Mouse (Mus musculus) neural tube, embryonic 14.5 days (tissue): ENCODE data around the gene Hs1bp3. TPM values are rescaled to one million over a fixed set of nuclear protein-coding genes. Genes with fewer than 3 reads are reported as not detected.

Experiments used
- ATAC-seq: fragments of 200-750 bp; cut with Nextera tagmentation; 2 replicates; pipeline ENCODE4 v1.8.0; 2017; ENCODE audit warnings: low read depth, mild to moderate bottlenecking, moderate TSS enrichment, moderate library complexity
- H3K27ac ChIP-seq: fragments of 300-500 bp; sonication (generic); 2 replicates; pipeline ENCODE4 v1.5.1; 2014; ENCODE audit warnings: low read depth, mild to moderate bottlenecking, control low read depth, low read length, moderate library complexity, mixed read lengths
- H3K27me3 ChIP-seq: fragments of 300-500 bp; sonication (generic); 2 replicates; pipeline ENCODE4 v1.6.1; 2014; ENCODE audit warnings: low read length; ENCODE audit not compliant: control insufficient read depth, insufficient read depth
- H3K36me3 ChIP-seq: fragments of 300-500 bp; sonication (generic); 2 replicates; pipeline ENCODE4 v1.6.1; 2014; ENCODE audit warnings: low read length, mixed read lengths; ENCODE audit not compliant: control insufficient read depth, insufficient read depth
- H3K4me1 ChIP-seq: fragments of 300-500 bp; sonication (generic); 2 replicates; pipeline ENCODE4 v1.6.1; 2014; ENCODE audit warnings: low read length; ENCODE audit not compliant: control insufficient read depth, insufficient read depth
- H3K4me2 ChIP-seq: fragments of 300-500 bp; sonication (generic); 2 replicates; pipeline ENCODE4 v1.6.1; 2014; ENCODE audit warnings: mild to moderate bottlenecking, low read depth, low read length, control low read depth
- H3K4me3 ChIP-seq: fragments of 300-500 bp; sonication (generic); 2 replicates; pipeline ENCODE4 v1.5.1; 2014; ENCODE audit warnings: low read depth, low read length, control low read depth, mixed read lengths
- H3K9ac ChIP-seq: fragments of 300-500 bp; sonication (generic); replicated peaks from 2 replicates; pipeline ENCODE4 v1.6.1; 2014; ENCODE audit warnings: low read depth, mild to moderate bottlenecking, control low read depth, low read length, mixed read lengths
- H3K9me3 ChIP-seq: fragments of 300-500 bp; sonication (generic); 2 replicates; pipeline ENCODE4 v1.6.1; 2016; ENCODE audit warnings: low read length; ENCODE audit not compliant: control insufficient read depth
- WGBS: fragments of 180-500 bp; shearing (Covaris S2); extraction: QIAGEN DNeasy Blood & Tissue Kit; methylation state at CpG from one replicate; pipeline ENCODE4 v1.1.7; 2014; 5-methylcytosine and 5-hydroxymethylcytosine counted together
- polyA plus RNA-seq: library from polyadenylated mRNA; unstranded; fragments of >200 nt; fragmentation: Nextera tagmentation; extraction: Ambion mirVana; gene quantifications from 2 replicates; pipeline ENCODE4 v1.2.1, GENCODE M21; 2014

Gene Hs1bp3
- polyA plus RNA-seq, 1 experiment from 2014 or later = 6.2 TPM

DNA sequence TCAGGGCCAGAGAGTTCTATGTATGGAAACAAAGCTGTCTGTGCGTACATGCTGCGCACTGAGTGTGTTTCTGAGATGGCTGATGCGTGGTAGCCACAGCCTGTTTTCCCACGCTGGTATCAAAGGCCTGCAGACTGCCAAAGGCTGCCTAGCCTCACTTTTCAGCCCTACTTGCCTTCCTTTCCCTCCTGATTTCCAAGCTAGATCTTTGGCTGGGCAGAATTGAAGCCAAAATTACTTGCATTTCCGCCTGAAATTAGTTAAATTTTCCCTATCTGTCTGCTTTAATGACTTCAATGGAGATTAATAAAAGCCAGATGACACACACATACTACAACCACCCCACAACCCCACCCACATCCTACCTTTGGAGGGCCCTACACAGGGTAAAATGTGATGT, 12.7 kb upstream of the Hs1bp3 start:
- Histone ChIP-seq H3K36me3 (no peaks in the 10 kb centered on the region), H3K4me1 (peaks cover 11% of the 10 kb centered on the region; the same call in 1 of the 2 replicates), H3K4me3 (no peak overlapping the region), H3K4me2 (no peak overlapping the region), H3K9me3 (no peaks in the 10 kb centered on the region), H3K27ac (no peak overlapping the region), H3K27me3 (peaks cover 69% of the 10 kb centered on the region), H3K9ac (no peak overlapping the region)
- no peak for ATAC-seq
- WGBS = 20% methylated on average over 5 of the region's 5 CpGs

DNA sequence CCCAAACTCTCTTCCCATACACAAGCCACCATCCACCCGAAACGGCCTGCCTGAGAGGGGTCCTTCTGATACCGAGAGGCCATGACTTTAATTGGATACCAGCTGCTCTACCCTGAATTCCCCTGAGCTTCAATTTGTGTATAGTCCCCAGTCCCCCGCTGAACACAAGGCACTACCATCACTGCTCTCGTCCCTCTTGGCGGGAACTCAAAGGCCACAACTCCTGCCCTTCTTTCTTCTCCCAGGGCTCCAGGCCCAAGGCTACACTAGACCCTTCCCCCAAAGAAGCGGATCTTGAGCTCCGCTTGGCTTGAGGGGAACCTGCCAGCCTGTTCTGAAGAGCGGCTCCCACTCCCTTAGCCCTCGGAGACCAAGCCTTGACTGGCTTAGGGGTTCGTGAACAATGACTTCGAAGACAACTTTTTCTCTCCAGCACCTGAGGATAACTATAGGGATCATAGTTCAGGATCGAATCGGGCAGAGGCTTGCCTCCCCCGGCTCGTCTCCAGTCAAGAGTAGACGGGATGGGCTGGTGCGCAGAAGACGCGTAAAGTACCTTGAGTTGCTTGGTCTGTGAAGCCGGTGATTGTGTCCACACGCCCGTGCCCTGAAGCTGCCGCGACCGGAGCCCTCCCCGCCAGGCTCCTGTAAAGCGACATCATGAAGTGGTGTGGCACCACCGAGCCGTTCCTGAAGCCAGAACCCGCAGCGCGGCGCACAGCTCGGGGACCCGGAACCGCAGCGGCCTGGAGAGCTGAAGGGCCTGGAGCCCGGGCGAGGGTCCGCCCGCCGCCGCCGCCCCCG, 12.0 kb upstream of the Hs1bp3 start:
- Histone ChIP-seq H3K27ac (no peak overlapping the region), H3K4me2 (peak overlapping the region; percentile 59), H3K27me3 (peaks cover 64% of the 10 kb centered on the region), H3K4me3 (peak overlapping the region; percentile 31), H3K36me3 (no peaks in the 10 kb centered on the region), H3K4me1 (peaks cover 11% of the 10 kb centered on the region; the same call in 1 of the 2 replicates), H3K9me3 (no peaks in the 10 kb centered on the region), H3K9ac (0 out of 2 replicates have a peak overlapping the region, but pooled peaks have one; percentile 28)
- WGBS = 2% methylated on average over 45 of the region's 46 CpGs
- ATAC-seq = 0 out of 2 replicates have a peak, but pooled peaks have one; percentile 6

DNA sequence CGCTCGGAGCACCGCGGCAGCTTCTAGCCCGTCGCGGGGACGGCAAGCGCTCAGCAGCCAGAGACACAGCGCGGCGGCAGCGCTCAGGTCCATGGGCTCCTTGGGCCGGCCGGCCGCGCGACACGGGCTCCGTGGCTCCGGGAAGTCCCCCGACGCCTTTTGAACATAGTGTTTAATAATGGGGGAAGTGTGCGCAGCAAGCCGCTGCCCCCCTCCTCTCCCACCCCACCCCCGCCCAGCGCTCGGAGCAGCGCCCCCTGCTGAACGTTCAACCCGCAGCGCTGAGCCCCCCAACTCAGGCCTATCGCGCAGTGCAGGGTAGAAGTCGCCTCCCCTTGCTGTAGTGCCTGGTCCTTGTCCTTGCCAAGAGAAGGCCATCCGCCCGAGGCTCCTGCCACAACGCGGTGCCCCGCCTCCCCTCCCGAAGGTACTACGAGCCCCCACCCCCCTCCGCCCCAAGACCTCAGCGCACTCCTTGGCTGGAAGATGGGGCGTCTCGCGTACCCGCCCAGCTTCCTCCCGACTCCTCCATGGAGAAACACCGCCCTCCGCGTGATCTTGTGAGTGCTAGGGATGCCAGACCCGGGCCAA, 11.3 kb upstream of the Hs1bp3 start, which contains the start of gene Gdf7:
Gene Gdf7, minus strand, starts transcription at position 114 of the 591 bp plus-strand sequence.
- peak within 1 kb of the TSS; percentile 59 for H3K4me2 ChIP-seq
- peak; percentile 41; the same call in 1 of the 2 replicates for ATAC-seq
- no peaks in the 10 kb centered on the region for H3K36me3 ChIP-seq
- H3K27me3 ChIP-seq = peaks cover 59% of the 10 kb centered on the region
- peaks cover 11% of the 10 kb centered on the region; the same call in 1 of the 2 replicates for H3K4me1 ChIP-seq
- under 1% methylated on average over 44 of the region's 53 CpGs for WGBS
- no peaks in the 10 kb centered on the region for H3K9me3 ChIP-seq
- H3K27ac ChIP-seq = no peak within 1 kb of the TSS
- 0 out of 2 replicates have a peak within 1 kb of the TSS, but pooled peaks have one; percentile 28 for H3K9ac ChIP-seq
- peak within 1 kb of the TSS; percentile 31 for H3K4me3 ChIP-seq

DNA sequence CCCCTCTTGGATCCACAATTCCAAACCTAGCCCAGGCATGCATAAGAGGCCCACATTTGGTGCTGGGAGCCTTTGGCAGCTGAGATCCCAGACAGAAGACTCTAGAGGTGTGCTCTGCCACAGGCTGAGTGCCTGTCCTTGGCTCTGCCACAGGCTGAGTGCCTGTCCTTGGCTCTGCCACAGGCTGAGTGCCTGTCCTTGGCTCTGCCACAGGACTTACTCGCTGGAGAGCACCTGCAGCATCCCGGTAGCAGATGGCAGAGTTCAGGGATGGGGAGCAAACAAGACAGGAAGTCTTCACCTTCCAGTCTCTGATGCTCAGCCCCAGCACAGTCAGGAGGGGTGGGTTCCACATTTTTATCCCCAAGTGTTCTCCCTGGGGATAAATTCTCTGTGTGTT, 8.0 kb upstream of the Hs1bp3 start:
- Histone ChIP-seq H3K27ac (no peak overlapping the region), H3K9ac (no peak overlapping the region), H3K4me3 (no peak overlapping the region), H3K4me1 (peaks cover 8% of the 10 kb centered on the region; the same call in 1 of the 2 replicates), H3K4me2 (no peak overlapping the region), H3K36me3 (no peaks in the 10 kb centered on the region), H3K27me3 (peaks cover 37% of the 10 kb centered on the region), H3K9me3 (no peaks in the 10 kb centered on the region)
- WGBS = 48% methylated on average over 2 of the region's 2 CpGs
- ATAC-seq = no peak

DNA sequence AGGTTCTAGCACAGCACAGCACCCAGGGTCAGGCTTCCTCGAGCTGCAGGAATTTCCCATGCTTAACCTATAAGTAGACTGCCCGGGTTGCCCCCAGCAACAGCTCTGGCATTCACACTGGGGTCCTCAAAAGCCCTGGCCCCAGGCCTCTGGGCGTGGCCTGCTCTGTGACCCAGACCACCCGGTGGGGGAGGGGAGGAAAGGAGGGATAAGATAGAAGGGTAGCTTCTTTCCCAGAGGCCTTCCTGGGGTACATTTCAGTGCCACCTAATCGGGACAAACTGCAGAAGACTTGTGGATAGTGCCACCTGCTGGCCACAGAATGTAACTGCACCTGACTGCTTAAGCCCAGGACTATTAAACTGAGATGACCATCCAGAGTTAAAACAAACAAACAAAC, 6.8 kb upstream of the Hs1bp3 start:
- H3K9me3 ChIP-seq = no peaks in the 10 kb centered on the region
- H3K36me3 ChIP-seq = no peaks in the 10 kb centered on the region
- no peak overlapping the region for H3K9ac ChIP-seq
- ATAC-seq = peak; percentile 50; the same call in 1 of the 2 replicates
- H3K4me3 ChIP-seq = no peak overlapping the region
- H3K4me1 ChIP-seq = peaks cover 5% of the 10 kb centered on the region; the same call in 1 of the 2 replicates
- peaks cover 26% of the 10 kb centered on the region for H3K27me3 ChIP-seq
- whole genome bisulfite sequencing = 4% methylated on average over 5 of the region's 5 CpGs
- H3K27ac ChIP-seq = no peak overlapping the region
- no peak overlapping the region for H3K4me2 ChIP-seq

DNA sequence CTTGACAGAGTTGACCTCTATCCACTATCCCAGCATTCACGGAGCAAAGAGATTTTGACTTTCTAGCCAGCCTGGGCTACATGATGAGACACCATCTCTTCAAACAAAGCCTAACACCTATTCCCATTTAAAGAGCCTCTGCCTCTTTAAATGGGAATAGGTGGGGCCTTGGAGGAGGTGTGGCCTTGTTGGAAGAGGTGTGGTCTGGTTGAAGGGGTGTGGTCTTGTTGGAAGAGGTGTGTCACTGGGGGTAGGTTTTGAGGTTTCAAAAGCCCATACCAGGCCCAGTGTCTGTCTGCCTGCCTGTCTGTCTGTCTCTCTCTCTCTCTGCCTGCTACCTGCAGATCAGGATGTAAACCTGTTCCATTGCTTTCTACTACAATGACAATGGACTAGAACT, 6.3 kb upstream of the Hs1bp3 start:
- H3K27ac ChIP-seq = no peak overlapping the region
- H3K9ac ChIP-seq = no peak overlapping the region
- H3K4me3 ChIP-seq = no peak overlapping the region
- no peak overlapping the region for H3K4me2 ChIP-seq
- no peaks in the 10 kb centered on the region for H3K36me3 ChIP-seq
- no peaks in the 10 kb centered on the region; the same call in 1 of the 2 replicates for H3K4me1 ChIP-seq
- H3K9me3 ChIP-seq = no peaks in the 10 kb centered on the region
- 58% methylated on average over 1 of the region's 1 CpGs for WGBS
- peak; percentile 7; the same call in 1 of the 2 replicates for ATAC-seq
- peaks cover 21% of the 10 kb centered on the region for H3K27me3 ChIP-seq

DNA sequence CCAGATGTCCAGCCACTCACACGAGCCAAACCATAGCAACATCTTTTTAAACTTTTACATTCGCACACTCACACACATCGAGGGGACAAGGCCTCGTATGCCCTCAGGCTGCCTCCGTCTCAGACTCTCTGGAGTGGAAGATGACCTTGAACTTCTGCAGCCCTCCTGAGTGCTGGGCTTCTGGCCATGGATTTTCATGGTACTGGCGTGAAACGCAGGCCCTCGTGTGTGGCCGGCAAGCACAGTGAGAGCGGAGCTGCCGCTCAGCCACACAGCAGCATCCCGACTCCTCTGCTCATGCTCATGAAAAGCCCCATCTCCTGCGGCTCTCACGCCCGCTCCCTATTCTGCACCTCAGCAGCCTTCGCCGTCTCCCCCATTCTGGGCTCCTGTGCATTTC, 2.2 kb upstream of the Hs1bp3 start:
- ATAC-seq = no peak
- Histone ChIP-seq H3K9me3 (no peaks in the 10 kb centered on the region), H3K9ac (no peak overlapping the region), H3K36me3 (no peaks in the 10 kb centered on the region), H3K27me3 (no peaks in the 10 kb centered on the region), H3K4me1 (peaks cover 10% of the 10 kb centered on the region), H3K27ac (no peak overlapping the region), H3K4me3 (no peak overlapping the region), H3K4me2 (no peak overlapping the region)
- WGBS = 44% methylated on average over 17 of the region's 17 CpGs

DNA sequence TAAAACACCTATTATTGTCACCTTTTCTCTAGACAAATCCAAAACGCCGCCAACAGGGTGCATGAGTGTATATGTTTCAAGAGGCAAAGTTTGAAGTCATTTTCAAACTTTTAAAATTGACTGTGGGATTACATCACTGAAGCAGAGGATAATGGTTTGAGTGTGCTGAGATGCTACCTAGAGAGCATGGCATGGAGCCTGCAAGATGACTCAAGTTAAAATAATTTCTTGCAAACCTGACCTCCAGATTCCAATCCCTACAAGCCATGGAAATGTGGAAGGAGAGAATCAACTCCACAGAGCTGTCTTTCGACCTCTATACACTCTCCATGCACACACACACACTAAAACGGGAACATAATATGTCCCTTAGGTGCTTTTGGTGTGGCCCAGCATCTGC, 966 bp upstream of the Hs1bp3 start:
- WGBS = 79% methylated on average over 4 of the region's 4 CpGs
- Histone ChIP-seq H3K4me1 (peaks cover 10% of the 10 kb centered on the region), H3K36me3 (no peaks in the 10 kb centered on the region), H3K4me3 (no peak overlapping the region), H3K27me3 (no peaks in the 10 kb centered on the region), H3K9ac (no peak overlapping the region), H3K4me2 (no peak overlapping the region), H3K9me3 (no peaks in the 10 kb centered on the region), H3K27ac (no peak overlapping the region)
- no peak for ATAC-seq

DNA sequence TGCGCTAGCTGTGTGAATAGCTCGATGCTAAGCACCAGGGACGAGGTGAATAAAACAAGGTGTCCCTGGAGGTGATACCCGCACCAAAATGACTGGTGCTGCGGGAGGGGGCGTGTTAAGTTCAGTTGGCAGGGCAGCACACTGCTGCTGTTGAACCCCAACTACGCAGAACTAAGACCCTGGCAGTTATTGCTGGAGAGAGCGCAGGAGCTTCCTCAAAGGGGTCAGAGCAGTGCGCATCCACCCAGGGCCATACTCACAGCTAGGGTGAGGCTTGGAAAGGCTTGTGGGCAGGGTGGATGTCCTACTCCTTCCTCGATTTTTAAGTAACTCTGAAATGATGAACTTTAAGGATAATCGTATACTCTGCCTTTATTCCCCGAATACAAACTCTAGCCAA, 541 bp downstream of the Hs1bp3 start:
- H3K4me2 ChIP-seq = peak overlapping the region; percentile 88
- peaks cover 10% of the 10 kb centered on the region for H3K4me1 ChIP-seq
- H3K4me3 ChIP-seq = peak overlapping the region; percentile 62
- H3K9ac ChIP-seq = peak overlapping the region; percentile 70
- H3K36me3 ChIP-seq = no peaks in the 10 kb centered on the region
- H3K9me3 ChIP-seq = no peaks in the 10 kb centered on the region
- H3K27ac ChIP-seq = no peak overlapping the region
- WGBS = 23% methylated on average over 12 of the region's 12 CpGs
- peak; percentile 32; the same call in 1 of the 2 replicates for ATAC-seq
- no peaks in the 10 kb centered on the region for H3K27me3 ChIP-seq
